Mouse (Mus musculus) stomach, embryonic 14.5 days (tissue): Measurements from ENCODE around the gene Kri1. TPM values are rescaled to one million over a fixed set of nuclear protein-coding genes. Genes with fewer than 3 reads are reported as not detected.
"Not testable (repeated sequence)": the region's sequence is repeated elsewhere in the genome, so short reads cannot be mapped to it uniquely, and the experiment has no call there.

Source experiments
- ATAC-seq: fragments of 200-750 bp; cut with Nextera tagmentation; 2 replicates; pipeline ENCODE4 v1.8.0; 2017; ENCODE audit warnings: low read depth, moderate TSS enrichment; ENCODE audit not compliant: insufficient number of reproducible peaks, insufficient read depth, low FRiP score
- H3K27ac ChIP-seq: fragments of 300-500 bp; sonication (generic); 2 replicates; pipeline ENCODE4 v1.5.1; 2014; ENCODE audit warnings: mild to moderate bottlenecking, low read length, moderate library complexity, mixed read lengths
- H3K27me3 ChIP-seq: fragments of 300-500 bp; sonication (generic); 2 replicates; pipeline ENCODE4 v1.6.1; 2014; ENCODE audit warnings: low read length, control low read depth, mixed read lengths; ENCODE audit not compliant: control insufficient read depth, insufficient read depth
- H3K36me3 ChIP-seq: fragments of 300-500 bp; sonication (generic); 2 replicates; pipeline ENCODE4 v1.6.1; 2014; ENCODE audit warnings: mild to moderate bottlenecking, control low read depth, low read length, moderate library complexity, mixed read lengths; ENCODE audit not compliant: control insufficient read depth, insufficient read depth
- H3K4me1 ChIP-seq: fragments of 300-500 bp; sonication (generic); 2 replicates; pipeline ENCODE4 v1.6.1; 2014; ENCODE audit warnings: low read length, control low read depth, mixed read lengths; ENCODE audit not compliant: control insufficient read depth, insufficient read depth
- H3K4me2 ChIP-seq: fragments of 300-500 bp; sonication (generic); replicated peaks from 2 replicates; pipeline ENCODE4 v1.6.1; 2014; ENCODE audit warnings: low read depth, low read length, control low read depth
- H3K4me3 ChIP-seq: fragments of 300-500 bp; sonication (generic); 2 replicates; pipeline ENCODE4 v1.5.1; 2014; ENCODE audit warnings: low read depth, low read length, control low read depth
- H3K9ac ChIP-seq: fragments of 300-500 bp; sonication (generic); replicated peaks from 2 replicates; pipeline ENCODE4 v1.6.1; 2014; ENCODE audit warnings: low read depth, mild to moderate bottlenecking, control low read depth, low read length, moderate library complexity, mixed read lengths
- H3K9me3 ChIP-seq: fragments of 300-500 bp; sonication (generic); 2 replicates; pipeline ENCODE4 v1.6.1; 2016; ENCODE audit warnings: low read depth, low read length, control low read depth; ENCODE audit not compliant: control insufficient read depth
- WGBS: fragments of 180-500 bp; shearing (Covaris S2); extraction: QIAGEN DNeasy Blood & Tissue Kit; methylation state at CpG from one replicate; pipeline ENCODE4 v1.1.7; 2014; 5-methylcytosine and 5-hydroxymethylcytosine counted together
- polyA plus RNA-seq: library from polyadenylated mRNA; unstranded; fragments of >200 nt; fragmentation: Nextera tagmentation; extraction: Ambion mirVana; gene quantifications from 2 replicates; pipeline ENCODE4 v1.2.1, GENCODE M21; 2014

The Kri1 gene
- polyA plus RNA-seq, 1 experiment from 2014 or later: 14.7 TPM

- H3K27ac ChIP-seq: no peak within 1 kb of the TSS
- peaks cover 7% of the 10 kb centered on the region; the same call in 1 of the 2 replicates for H3K27me3 ChIP-seq
- WGBS: 9% methylated on average over 35 of the region's 35 CpGs
- H3K4me2 ChIP-seq: peak within 1 kb of the TSS; percentile 25
- H3K36me3 ChIP-seq: no peaks in the 10 kb centered on the region
- H3K9me3 ChIP-seq: no peaks in the 10 kb centered on the region
- peak within 1 kb of the TSS; percentile 36 for H3K4me3 ChIP-seq
- H3K9ac ChIP-seq: peak within 1 kb of the TSS; percentile 30; the same call in 1 of the 2 replicates
- peak; percentile 46; the same call in 1 of the 2 replicates for ATAC-seq
- no peaks in the 10 kb centered on the region for H3K4me1 ChIP-seq
Measured at GRCm38 (mm10) chr9:21312134-21312533, 24.4 kb upstream of the Kri1 start, which contains the start of gene Ap1m2. TSS of gene Ap1m2 (minus strand) at chr9:21312337.

- Histone ChIP-seq H3K36me3 (no peaks in the 10 kb centered on the region), H3K4me1 (no peaks in the 10 kb centered on the region), H3K4me3 (peak overlapping the region; percentile 36), H3K27me3 (peaks cover 7% of the 10 kb centered on the region; the same call in 1 of the 2 replicates), H3K9me3 (no peaks in the 10 kb centered on the region), H3K4me2 (peak overlapping the region; percentile 25), H3K27ac (no peak overlapping the region), H3K9ac (peak overlapping the region; percentile 30; the same call in 1 of the 2 replicates)
- ATAC-seq: no peak
- 18% methylated on average over 7 of the region's 7 CpGs for WGBS
Measured at GRCm38 (mm10) chr9:21311695-21312094, 23.9 kb upstream of the Kri1 start.

- H3K9ac ChIP-seq: no peak overlapping the region
- H3K36me3 ChIP-seq: no peaks in the 10 kb centered on the region
- H3K27me3 ChIP-seq: peaks cover 7% of the 10 kb centered on the region; the same call in 1 of the 2 replicates
- H3K27ac ChIP-seq: no peak overlapping the region
- no peaks in the 10 kb centered on the region for H3K9me3 ChIP-seq
- no peak overlapping the region for H3K4me3 ChIP-seq
- no peak for ATAC-seq
- H3K4me1 ChIP-seq: no peaks in the 10 kb centered on the region
- H3K4me2 ChIP-seq: no peak overlapping the region
- WGBS: 69% methylated on average over 15 of the region's 15 CpGs
Measured at GRCm38 (mm10) chr9:21309150-21309741, 21.5 kb upstream of the Kri1 start.

- H3K27ac ChIP-seq: no peak overlapping the region
- no peak overlapping the region for H3K4me2 ChIP-seq
- 0 out of 2 replicates have a peak, but pooled peaks cover 2% of the 10 kb centered on the region for H3K9me3 ChIP-seq
- H3K9ac ChIP-seq: no peak overlapping the region
- no peak overlapping the region for H3K4me3 ChIP-seq
- H3K36me3 ChIP-seq: no peaks in the 10 kb centered on the region
- WGBS: 79% methylated on average over 7 of the region's 7 CpGs
- no peak for ATAC-seq
- H3K4me1 ChIP-seq: no peaks in the 10 kb centered on the region
- H3K27me3 ChIP-seq: no peaks in the 10 kb centered on the region
Measured at GRCm38 (mm10) chr9:21305065-21305464, 17.3 kb upstream of the Kri1 start.

- no peaks in the 10 kb centered on the region for H3K27me3 ChIP-seq
- no peak for ATAC-seq
- no peak overlapping the region for H3K27ac ChIP-seq
- WGBS: 88% methylated on average over 10 of the region's 10 CpGs
- no peak overlapping the region for H3K4me3 ChIP-seq
- no peak overlapping the region for H3K9ac ChIP-seq
- H3K4me2 ChIP-seq: no peak overlapping the region
- no peaks in the 10 kb centered on the region; the same call in 1 of the 2 replicates for H3K36me3 ChIP-seq
- H3K4me1 ChIP-seq: no peaks in the 10 kb centered on the region
- 0 out of 2 replicates have a peak, but pooled peaks cover 2% of the 10 kb centered on the region for H3K9me3 ChIP-seq
Measured at GRCm38 (mm10) chr9:21299014-21299413, 11.2 kb upstream of the Kri1 start.

GRCm38 (mm10) chr9:21292271-21292670 is 4.5 kb upstream of the Kri1 start:
- peak overlapping the region; percentile 35; the same call in 1 of the 2 replicates for H3K4me2 ChIP-seq
- no peak overlapping the region for H3K4me3 ChIP-seq
- H3K27me3 ChIP-seq: no peaks in the 10 kb centered on the region
- ATAC-seq: no peak
- H3K9me3 ChIP-seq: no peaks in the 10 kb centered on the region
- peaks cover 3% of the 10 kb centered on the region; the same call in 1 of the 2 replicates for H3K36me3 ChIP-seq
- peaks cover 16% of the 10 kb centered on the region for H3K4me1 ChIP-seq
- H3K27ac ChIP-seq: no peak overlapping the region
- WGBS: 82% methylated on average over 3 of the region's 3 CpGs
- H3K9ac ChIP-seq: no peak overlapping the region

- H3K27me3 ChIP-seq, H3K36me3 ChIP-seq, H3K9me3 ChIP-seq, ATAC-seq: not testable (repeated sequence)
- peak overlapping the region; percentile 69 for H3K4me3 ChIP-seq
- H3K4me2 ChIP-seq: peak overlapping the region; percentile 35
- H3K27ac ChIP-seq: peak overlapping the region; percentile 88
- WGBS: 17% methylated on average over 7 of the region's 7 CpGs
- peaks cover 18% of the 10 kb centered on the region for H3K4me1 ChIP-seq
- H3K9ac ChIP-seq: 0 out of 2 replicates have a peak overlapping the region, but pooled peaks have one; percentile 1
Measured at GRCm38 (mm10) chr9:21291868-21292267, 4.1 kb upstream of the Kri1 start.

GRCm38 (mm10) chr9:21291022-21291787 is 3.4 kb upstream of the Kri1 start, which contains the start of gene Cdkn2d:
TSS of gene Cdkn2d (minus strand) at chr9:21291407.
- Histone ChIP-seq H3K36me3 (peaks cover 3% of the 10 kb centered on the region; the same call in 1 of the 2 replicates), H3K4me3 (peak within 1 kb of the TSS; percentile 69), H3K27me3 (no peaks in the 10 kb centered on the region), H3K27ac (peak within 1 kb of the TSS; percentile 88), H3K9ac (peak within 1 kb of the TSS; percentile 60), H3K4me1 (peaks cover 20% of the 10 kb centered on the region), H3K4me2 (peak within 1 kb of the TSS; percentile 61), H3K9me3 (no peaks in the 10 kb centered on the region)
- WGBS: under 1% methylated on average over 51 of the region's 51 CpGs
- ATAC-seq: peak; percentile 96
